Mouse (Mus musculus) thymus, adult 2 months (tissue): ENCODE results near the gene Rock2.

Experiments
- CTCF ChIP-seq: fragments of 200-500 bp; IDR thresholded peaks from 2 replicates; pipeline ENCODE4 v1.5.1; 2012; ENCODE audit warnings: mild to moderate bottlenecking, control low read depth, low read length, moderate library complexity, borderline replicate concordance; ENCODE audit not compliant: control insufficient read depth, poor library complexity, insufficient read depth; ENCODE audit errors: extremely low read depth
- POLR2A ChIP-seq: fragments of 200-500 bp; IDR thresholded peaks from 2 replicates; pipeline ENCODE4 v1.6.1; 2012; ENCODE audit warnings: mild to moderate bottlenecking, low read length, control low read depth, moderate library complexity; ENCODE audit not compliant: control insufficient read depth, poor library complexity, insufficient read depth; ENCODE audit errors: extremely low read depth

GRCm38 (mm10) chr12:16920186-16920860, 25.6 kb downstream of the Rock2 start:
- TF ChIP-seq CTCF (no peak), POLR2A (no peak)
